Mouse (Mus musculus) myocyte (in vitro differentiated cells): ENCODE results near the gene D8Ertd738e. TPM values are rescaled to one million over a fixed set of nuclear protein-coding genes. Genes with fewer than 3 reads are reported as not detected.
A peak's percentile ranks its signal among the peaks of the same experiment; 100 is the strongest.

Experiments
- H3K27me3 ChIP-seq: one replicate; pipeline ENCODE4 v1.6.1; 2011; ENCODE audit not compliant: control insufficient read depth, insufficient read depth, insufficient read length
- H3K36me3 ChIP-seq: one replicate; pipeline ENCODE4 v1.6.1; 2011; ENCODE audit not compliant: control insufficient read depth, insufficient read depth
- H3K4me2 ChIP-seq: one replicate; pipeline ENCODE4 v1.6.1; 2011; ENCODE audit warnings: low read depth, control low read depth
- H3K4me3 ChIP-seq: one replicate; pipeline ENCODE4 v1.5.1; 2011; ENCODE audit warnings: mild to moderate bottlenecking, control low read depth, moderate library complexity
- H3K79me2 ChIP-seq: one replicate; pipeline ENCODE4 v1.6.1; 2011; ENCODE audit not compliant: control insufficient read depth, insufficient read depth
- H3ac ChIP-seq: one replicate; pipeline ENCODE4 v1.6.1; 2011; ENCODE audit not compliant: control insufficient read depth, insufficient read length
- CEBPB ChIP-seq: IDR thresholded peaks from 2 replicates; pipeline ENCODE4 v1.6.1; 2011; ENCODE audit warnings: mild to moderate bottlenecking, moderate library complexity; ENCODE audit not compliant: poor library complexity, insufficient read depth, severe bottlenecking
- E2F4 ChIP-seq: IDR thresholded peaks from one replicate; pipeline ENCODE4 v1.6.1; 2011; ENCODE audit warnings: mild to moderate bottlenecking, control low read depth, moderate library complexity; ENCODE audit not compliant: insufficient read depth
- MAX ChIP-seq: IDR thresholded peaks from one replicate; pipeline ENCODE4 v1.6.1; 2011; ENCODE audit warnings: low read depth, mild to moderate bottlenecking, control low read depth
- MYOD1 ChIP-seq, 3 experiments: IDR thresholded peaks; one replicate each; pipeline ENCODE4 v1.6.1; 2011; ENCODE audit warnings: control low read depth in 2 of 3, low read depth in 2 of 3, mild to moderate bottlenecking in 2 of 3, moderate library complexity in 1 of 3; ENCODE audit not compliant: insufficient read length in 2 of 3, control insufficient read depth in 1 of 3
- MYOG ChIP-seq, 3 experiments: IDR thresholded peaks; one replicate each; pipeline ENCODE4 v1.6.1; 2011; ENCODE audit warnings: control low read depth in 2 of 3, low read depth in 2 of 3, mild to moderate bottlenecking in 2 of 3; ENCODE audit not compliant: insufficient read length in 2 of 3, control insufficient read depth in 1 of 3, insufficient read depth in 1 of 3
- POLR2A ChIP-seq: IDR thresholded peaks from one replicate; pipeline ENCODE4 v1.6.1; 2011; ENCODE audit warnings: low read depth, mild to moderate bottlenecking, control low read depth, moderate library complexity; ENCODE audit not compliant: insufficient read length
- POLR2AphosphoS2 ChIP-seq: IDR thresholded peaks from one replicate; pipeline ENCODE4 v1.6.1; 2011; ENCODE audit warnings: low read depth, control low read depth; ENCODE audit not compliant: insufficient read length
- REST ChIP-seq: IDR thresholded peaks from one replicate; pipeline ENCODE4 v1.6.1; 2011; ENCODE audit warnings: mild to moderate bottlenecking, control low read depth, moderate library complexity; ENCODE audit not compliant: insufficient read depth, insufficient read length
- SRF ChIP-seq: IDR thresholded peaks from one replicate; pipeline ENCODE4 v1.6.1; 2011; ENCODE audit warnings: low read depth; ENCODE audit not compliant: control insufficient read depth, insufficient read length
- TCF12 ChIP-seq: IDR thresholded peaks from one replicate; pipeline ENCODE4 v1.6.1; 2011; ENCODE audit warnings: mild to moderate bottlenecking, control low read depth; ENCODE audit not compliant: poor library complexity, insufficient read depth, severe bottlenecking
- TCF3 ChIP-seq: IDR thresholded peaks from one replicate; pipeline ENCODE4 v1.6.1; 2011; ENCODE audit warnings: low read depth, control low read depth; ENCODE audit not compliant: insufficient read length
- USF1 ChIP-seq: IDR thresholded peaks from one replicate; pipeline ENCODE4 v1.6.1; 2011; ENCODE audit warnings: low read depth, mild to moderate bottlenecking, control low read depth, moderate library complexity
- polyA plus RNA-seq: library from polyadenylated mRNA; unstranded; fragments of >200 nt; fragmentation: generic; extraction: Trizol; gene quantifications from one replicate; pipeline ENCODE4 v1.2.1, GENCODE M21; 2012; ENCODE audit warnings: missing spikeins

The D8Ertd738e gene
- polyA plus RNA-seq, 1 experiment: 232 TPM

GRCm38 (mm10) chr8:84222566-84223165, 26.9 kb downstream of the D8Ertd738e start:
- H3K27me3 ChIP-seq: no peaks in the 10 kb centered on the region
- H3K4me2 ChIP-seq: no peak overlapping the region
- H3K36me3 ChIP-seq: peaks cover 24% of the 10 kb centered on the region
- H3ac ChIP-seq: no peak overlapping the region
- H3K79me2 ChIP-seq: no peaks in the 10 kb centered on the region
- TF ChIP-seq POLR2A (no peak), REST (no peak), CEBPB (no peak), TCF12 (no peak), E2F4 (no peak), USF1 (no peak), MAX (no peak), TCF3 (no peak)
- H3K4me3 ChIP-seq: no peak overlapping the region

- Histone ChIP-seq H3K4me2 (no peak overlapping the region), H3K79me2 (no peaks in the 10 kb centered on the region), H3ac (no peak overlapping the region), H3K27me3 (no peaks in the 10 kb centered on the region), H3K36me3 (peaks cover 24% of the 10 kb centered on the region), H3K4me3 (no peak overlapping the region)
- no peak for TF ChIP-seq REST
- no peak for TF ChIP-seq TCF12
- TF ChIP-seq E2F4: no peak
- TF ChIP-seq CEBPB: no peak
- no peak for TF ChIP-seq POLR2A
- no peak for TF ChIP-seq MYOD1 (IDR thresholded peaks at IDR 0.05; ENCODE audit: control insufficient read depth in 1 of 3, insufficient read length in 2 of 3, low read depth in 2 of 3)
- no peak for TF ChIP-seq SRF
- TF ChIP-seq TCF3: no peak
- TF ChIP-seq MAX: no peak
- TF ChIP-seq POLR2AphosphoS2: no peak
- no peak for TF ChIP-seq USF1
- TF ChIP-seq MYOG (IDR thresholded peaks at IDR 0.05; ENCODE audit: control insufficient read depth in 1 of 3, insufficient read depth in 1 of 3, insufficient read length in 2 of 3, low read depth in 2 of 3): no peak
Observed at GRCm38 (mm10) chr8:84220105-84220504, 29.4 kb downstream of the D8Ertd738e start.

- H3K27me3 ChIP-seq: no peaks in the 10 kb centered on the region
- H3K4me3 ChIP-seq: no peak overlapping the region
- no peak for TF ChIP-seq TCF3
- no peak for TF ChIP-seq POLR2AphosphoS2
- no peak for TF ChIP-seq POLR2A
- no peak for TF ChIP-seq SRF
- no peak for TF ChIP-seq MYOG (IDR thresholded peaks at IDR 0.05; ENCODE audit: control insufficient read depth in 1 of 3, insufficient read depth in 1 of 3, insufficient read length in 2 of 3, low read depth in 2 of 3)
- TF ChIP-seq USF1: no peak
- TF ChIP-seq REST: no peak
- no peak for TF ChIP-seq MAX
- no peak for TF ChIP-seq MYOD1 (IDR thresholded peaks at IDR 0.05; ENCODE audit: control insufficient read depth in 1 of 3, insufficient read length in 2 of 3, low read depth in 2 of 3)
- no peak for TF ChIP-seq TCF12
- TF ChIP-seq E2F4: no peak
- H3ac ChIP-seq: no peak overlapping the region
- H3K4me2 ChIP-seq: no peak overlapping the region
- H3K36me3 ChIP-seq: peaks cover 24% of the 10 kb centered on the region
- H3K79me2 ChIP-seq: no peaks in the 10 kb centered on the region
Observed at GRCm38 (mm10) chr8:84218143-84218542, 31.4 kb downstream of the D8Ertd738e start.

GRCm38 (mm10) chr8:84217206-84217605, 32.3 kb downstream of the D8Ertd738e start:
- H3K27me3 ChIP-seq: no peaks in the 10 kb centered on the region
- no peak overlapping the region for H3K4me2 ChIP-seq
- no peaks in the 10 kb centered on the region for H3K79me2 ChIP-seq
- peaks cover 22% of the 10 kb centered on the region for H3K36me3 ChIP-seq
- TF ChIP-seq MAX (no peak), SRF (no peak), REST (no peak), TCF12 (no peak), MYOD1 (IDR thresholded peaks at IDR 0.05; ENCODE audit: control insufficient read depth in 1 of 3, insufficient read length in 2 of 3, low read depth in 2 of 3) (no peak), CEBPB (no peak), USF1 (no peak), POLR2A (no peak), POLR2AphosphoS2 (no peak), E2F4 (no peak), TCF3 (no peak), MYOG (IDR thresholded peaks at IDR 0.05; ENCODE audit: control insufficient read depth in 1 of 3, insufficient read depth in 1 of 3, insufficient read length in 2 of 3, low read depth in 2 of 3) (no peak)
- no peak overlapping the region for H3K4me3 ChIP-seq
- H3ac ChIP-seq: no peak overlapping the region

GRCm38 (mm10) chr8:84213277-84213676, 36.2 kb downstream of the D8Ertd738e start:
- TF ChIP-seq POLR2AphosphoS2 (peak; percentile 37), MYOG (IDR thresholded peaks at IDR 0.05; ENCODE audit: control insufficient read depth in 1 of 3, insufficient read depth in 1 of 3, insufficient read length in 2 of 3, low read depth in 2 of 3) (no peak), MYOD1 (IDR thresholded peaks at IDR 0.05; ENCODE audit: control insufficient read depth in 1 of 3, insufficient read length in 2 of 3, low read depth in 2 of 3) (no peak), POLR2A (no peak), E2F4 (no peak)
- Histone ChIP-seq H3K36me3 (peaks cover 18% of the 10 kb centered on the region), H3K27me3 (no peaks in the 10 kb centered on the region), H3K4me3 (no peak overlapping the region), H3ac (no peak overlapping the region), H3K4me2 (no peak overlapping the region), H3K79me2 (peaks cover 5% of the 10 kb centered on the region)
